Mouse (Mus musculus): ENCODE results near the gene Rpgrip1l.

- TF ChIP-seq CTCF (IDR thresholded peaks at IDR 0.05) (no peak), EP300 (IDR thresholded peaks at IDR 0.05) (no peak)
These were observed 94.8 kb downstream of the Rpgrip1l start for GRCm38 (mm10) chr8:91218271-91218670.

Measured in lung, postnatal 0 days (tissue).